In the genomic region with DNA sequence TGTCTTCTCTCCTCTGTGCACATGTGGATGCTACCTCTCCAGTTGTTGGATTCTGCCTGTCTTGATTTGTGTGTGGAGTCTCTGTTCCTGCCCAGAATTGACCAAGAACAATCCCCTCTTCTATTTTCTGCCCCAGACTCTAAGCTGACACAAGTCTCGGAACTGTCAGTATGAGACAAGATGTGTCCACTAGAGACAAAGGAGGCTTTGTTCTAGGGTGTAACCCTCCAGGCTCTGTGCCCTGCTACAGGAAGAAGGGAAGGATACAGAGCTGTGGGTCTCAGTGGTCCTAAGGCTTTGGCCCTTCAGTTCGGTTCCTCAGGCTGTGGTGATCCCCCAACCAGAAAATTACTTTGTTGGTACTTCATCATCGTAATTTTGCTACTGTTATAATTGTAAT, we compare ENCODE assay signal across 18 mouse cellular contexts.
"Had no signal": no experiment of that assay in that cellular context is flagged by ENCODE, and none has a peak within 500 bp of the region (broad histone marks: within the 10 kb centered on the region; RNA-seq: fewer than 3 reads in every experiment).

No protein-coding gene starts in this region.

- H3K4me1 ChIP-seq: lung, embryonic 15.5 days; megakaryocyte, embryonic 14.5 days; midbrain, embryonic 13.5 days; midbrain, embryonic 15.5 days; neural tube, embryonic 12.5 days; stomach, embryonic 15.5 days had no signal

- H3K9ac ChIP-seq: liver, postnatal 0 days; lung, embryonic 15.5 days; midbrain, embryonic 13.5 days; midbrain, embryonic 15.5 days; neural tube, embryonic 12.5 days; stomach, embryonic 15.5 days had no signal

- ATAC-seq: liver, postnatal 0 days; lung, postnatal 0 days; midbrain, embryonic 13.5 days; midbrain, embryonic 15.5 days had no signal

- DNase-seq: liver, postnatal 0 days; lung, adult 2 months; lung, postnatal 14 days; lung, postnatal 36 days; right cerebral cortex, postnatal 14 days; thymus, adult 2 months; thymus, postnatal 25 days; thymus, postnatal 4 days had no signal

- H3K4me2 ChIP-seq: lung, embryonic 15.5 days; midbrain, embryonic 11.5 days; midbrain, embryonic 13.5 days; midbrain, embryonic 15.5 days; neural tube, embryonic 12.5 days; stomach, embryonic 15.5 days had no signal

- H3K4me3 ChIP-seq: lung, embryonic 15.5 days; megakaryocyte, embryonic 14.5 days; midbrain, embryonic 13.5 days; midbrain, embryonic 15.5 days; neural tube, embryonic 12.5 days; stomach, embryonic 15.5 days had no signal

- H3K36me3 ChIP-seq: lung, embryonic 15.5 days; midbrain, embryonic 13.5 days; midbrain, embryonic 15.5 days; neural tube, embryonic 12.5 days; stomach, embryonic 15.5 days had no signal

- H3K27ac ChIP-seq: lung, embryonic 15.5 days; macrophage; midbrain, embryonic 13.5 days; midbrain, embryonic 15.5 days; neural tube, embryonic 12.5 days; stomach, embryonic 15.5 days; stomach, postnatal 0 days had no signal

- H3K27me3 ChIP-seq: lung, embryonic 15.5 days; midbrain, embryonic 13.5 days; midbrain, embryonic 15.5 days; neural tube, embryonic 12.5 days; stomach, embryonic 15.5 days had no signal

- H3K9me3 ChIP-seq: lung, embryonic 15.5 days; midbrain, embryonic 13.5 days; midbrain, embryonic 15.5 days; neural tube, embryonic 12.5 days; stomach, embryonic 15.5 days had no signal
